Mouse (Mus musculus): ENCODE data around the gene Rnf144b. TPM values are rescaled to one million over a fixed set of nuclear protein-coding genes. Genes with fewer than 3 reads are reported as not detected.

Gene Rnf144b
- polyA plus RNA-seq, 1 experiment from 2014 or later: 1.6 TPM

DNA sequence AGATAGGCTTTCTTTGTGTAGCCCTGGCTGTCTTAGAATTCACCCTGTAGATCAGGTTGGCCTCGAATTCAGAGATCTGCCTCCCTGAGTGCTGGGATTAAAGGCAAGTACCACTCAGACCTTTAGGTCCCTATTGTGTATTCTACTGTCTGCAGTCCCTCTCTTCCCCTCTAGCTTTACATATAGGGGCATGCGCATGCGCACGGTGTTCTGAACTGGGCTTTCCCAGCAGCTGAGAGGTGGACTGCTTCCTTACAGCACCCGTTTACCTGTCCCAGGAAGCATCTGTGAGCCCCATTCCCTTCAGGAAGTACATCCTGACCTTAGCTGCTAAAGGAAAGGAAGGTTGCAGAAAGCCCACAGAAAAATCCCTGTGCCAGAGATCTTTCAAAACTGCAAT, 70.3 kb downstream of the Rnf144b start:
- peaks cover 9% of the 10 kb centered on the region; the same call in 1 of the 2 replicates for H3K4me1 ChIP-seq (replicated peaks; ENCODE audit: insufficient read depth, low read length)
- H3K27me3 ChIP-seq (ENCODE audit: insufficient read depth, low read length): 0 out of 2 replicates have a peak, but pooled peaks cover 3% of the 10 kb centered on the region
- H3K9me3 ChIP-seq (replicated peaks; ENCODE audit: low read length): no peaks in the 10 kb centered on the region
- no peak overlapping the region for H3K27ac ChIP-seq
- no peaks in the 10 kb centered on the region for H3K36me3 ChIP-seq (ENCODE audit: insufficient read depth, low read length)
- H3K9ac ChIP-seq (ENCODE audit: low read depth, low read length): no peak overlapping the region
- no peak overlapping the region for H3K4me3 ChIP-seq (replicated peaks; ENCODE audit: low read depth, low read length)
- no peak for TF ChIP-seq CTCF (IDR thresholded peaks at IDR 0.05; ENCODE audit: low read depth)
- DNase-seq (ENCODE audit: low spot score) (no peak), ATAC-seq (replicated peaks; ENCODE audit: low FRiP score, low read depth) (no peak)
- 72% methylated on average over 5 of the region's 5 CpGs for WGBS
- no peak overlapping the region for H3K4me2 ChIP-seq (ENCODE audit: low read length)

DNA sequence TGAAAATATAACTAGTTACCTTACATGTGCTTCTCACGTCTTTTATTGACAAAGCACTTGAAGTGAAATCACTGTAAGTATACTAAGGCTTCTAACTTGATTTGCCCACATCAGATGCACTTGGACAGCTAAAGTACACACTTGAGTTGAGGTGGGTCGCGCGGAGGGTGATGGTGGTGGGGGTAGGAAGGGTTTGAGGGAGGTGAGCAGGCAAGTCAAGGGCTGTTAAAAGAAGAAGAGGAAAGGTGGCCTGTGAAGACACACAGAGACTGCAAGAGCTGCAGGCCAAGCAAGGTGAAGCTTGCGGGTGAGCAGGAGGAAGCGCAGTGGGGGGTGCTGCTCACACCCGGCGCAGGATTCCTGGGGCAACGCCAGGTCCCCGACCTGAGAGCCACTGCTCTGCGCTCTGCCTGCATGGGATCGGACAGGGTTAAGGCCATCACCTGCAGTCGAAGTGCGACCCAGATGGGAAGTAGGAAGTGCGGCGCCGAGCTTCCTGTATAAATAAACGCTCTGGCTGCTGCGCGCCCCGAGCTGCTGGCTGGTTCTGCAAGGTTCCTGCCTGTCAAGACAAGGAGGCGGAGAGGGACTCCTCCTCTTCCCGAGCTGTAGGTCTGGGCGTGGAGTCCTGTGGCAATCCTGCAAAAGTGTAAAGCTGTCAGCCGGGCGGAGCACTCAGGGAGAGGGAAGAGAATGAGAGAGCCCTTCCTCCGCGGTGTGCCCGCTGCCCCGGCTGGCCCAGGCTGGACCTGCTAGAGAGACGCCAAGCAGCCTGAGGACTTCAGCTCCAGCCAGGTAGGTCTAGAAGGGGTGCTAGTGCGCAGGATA, 71.1 kb downstream of the Rnf144b start:
- H3K27ac ChIP-seq: no peak overlapping the region

DNA sequence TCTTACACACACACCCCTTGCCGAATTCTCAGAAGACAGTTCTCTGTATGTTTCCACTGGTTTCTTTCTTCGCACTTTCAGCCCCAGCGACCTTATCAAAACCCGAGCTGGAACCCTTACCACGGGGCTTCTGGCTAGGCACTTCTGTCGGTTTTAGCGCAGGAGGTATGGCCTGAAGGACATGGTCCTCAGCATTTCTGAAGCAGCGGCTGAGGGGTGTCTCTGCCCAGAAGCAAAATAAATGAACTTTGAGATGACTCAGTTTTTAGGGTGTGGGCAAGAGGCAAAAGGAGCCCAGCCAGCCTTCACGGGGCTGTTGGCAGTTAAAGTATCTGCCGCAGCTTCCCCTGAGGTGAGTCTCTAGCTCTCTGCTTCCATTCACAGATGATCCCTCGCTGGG, 72.2 kb downstream of the Rnf144b start:
- Histone ChIP-seq H3K9ac (ENCODE audit: low read depth, low read length) (0 out of 2 replicates have a peak overlapping the region, but pooled peaks have one; percentile 23), H3K4me1 (replicated peaks; ENCODE audit: insufficient read depth, low read length) (peaks cover 9% of the 10 kb centered on the region; the same call in 1 of the 2 replicates), H3K27me3 (ENCODE audit: insufficient read depth, low read length) (0 out of 2 replicates have a peak, but pooled peaks cover 3% of the 10 kb centered on the region), H3K27ac (no peak overlapping the region), H3K36me3 (ENCODE audit: insufficient read depth, low read length) (no peaks in the 10 kb centered on the region), H3K9me3 (replicated peaks; ENCODE audit: low read length) (no peaks in the 10 kb centered on the region), H3K4me3 (replicated peaks; ENCODE audit: low read depth, low read length) (peak overlapping the region; percentile 33), H3K4me2 (ENCODE audit: low read length) (peak overlapping the region; percentile 87)
- no peak for TF ChIP-seq CTCF (IDR thresholded peaks at IDR 0.05; ENCODE audit: low read depth)
- 14% methylated on average over 11 of the region's 11 CpGs for whole genome bisulfite sequencing
- ATAC-seq (replicated peaks; ENCODE audit: low FRiP score, low read depth) (no peak), DNase-seq (ENCODE audit: low spot score) (no peak)

More for the DNA sequence above, 71.1 kb downstream of the Rnf144b start:
- no peak for TF ChIP-seq CTCF (IDR thresholded peaks at IDR 0.05; ENCODE audit: low read depth)
- 6% methylated on average over 32 of the region's 32 CpGs for WGBS
- peaks cover 9% of the 10 kb centered on the region; the same call in 1 of the 2 replicates for H3K4me1 ChIP-seq (replicated peaks; ENCODE audit: insufficient read depth, low read length)
- peak; percentile 71 for DNase-seq (ENCODE audit: low spot score)
- peak overlapping the region; percentile 33 for H3K4me3 ChIP-seq (replicated peaks; ENCODE audit: low read depth, low read length)
- H3K9me3 ChIP-seq (replicated peaks; ENCODE audit: low read length): no peaks in the 10 kb centered on the region
- H3K36me3 ChIP-seq (ENCODE audit: insufficient read depth, low read length): no peaks in the 10 kb centered on the region
- 0 out of 2 replicates have a peak, but pooled peaks cover 3% of the 10 kb centered on the region for H3K27me3 ChIP-seq (ENCODE audit: insufficient read depth, low read length)
- 0 out of 2 replicates have a peak overlapping the region, but pooled peaks have one; percentile 29 for H3K9ac ChIP-seq (ENCODE audit: low read depth, low read length)
- H3K4me2 ChIP-seq (ENCODE audit: low read length): peak overlapping the region; percentile 87
- peak; percentile 54 for ATAC-seq (replicated peaks; ENCODE audit: low FRiP score, low read depth)

DNA sequence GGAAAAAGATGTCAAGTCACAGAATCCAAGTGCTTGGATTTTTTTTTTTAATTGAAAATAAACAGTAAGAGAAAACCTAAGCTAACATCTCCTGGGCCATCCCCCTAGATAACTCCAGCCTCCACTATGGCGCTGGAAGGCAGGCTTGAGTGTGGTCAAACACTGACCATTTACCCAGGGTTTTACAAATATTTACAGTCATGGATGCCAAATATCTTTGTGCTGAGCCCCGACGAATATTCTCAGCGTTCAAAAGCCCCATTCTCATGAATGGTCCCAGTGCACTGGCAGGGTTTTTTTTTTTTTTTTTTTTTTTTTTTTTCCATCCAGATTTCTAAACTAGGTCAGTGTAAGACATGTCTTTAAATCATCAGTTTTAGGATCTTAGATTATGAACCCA, 73.0 kb downstream of the Rnf144b start:
- TF ChIP-seq CTCF (IDR thresholded peaks at IDR 0.05; ENCODE audit: low read depth): no peak
- Histone ChIP-seq H3K27ac (no peak overlapping the region), H3K4me3 (replicated peaks; ENCODE audit: low read depth, low read length) (no peak overlapping the region; the same call in 1 of the 2 replicates), H3K36me3 (ENCODE audit: insufficient read depth, low read length) (no peaks in the 10 kb centered on the region), H3K27me3 (ENCODE audit: insufficient read depth, low read length) (0 out of 2 replicates have a peak, but pooled peaks cover 3% of the 10 kb centered on the region), H3K9me3 (replicated peaks; ENCODE audit: low read length) (no peaks in the 10 kb centered on the region), H3K4me2 (ENCODE audit: low read length) (peak overlapping the region; percentile 87; the same call in 1 of the 2 replicates), H3K4me1 (replicated peaks; ENCODE audit: insufficient read depth, low read length) (peaks cover 9% of the 10 kb centered on the region; the same call in 1 of the 2 replicates), H3K9ac (ENCODE audit: low read depth, low read length) (no peak overlapping the region)
- ATAC-seq (replicated peaks; ENCODE audit: low FRiP score, low read depth): no peak
- DNase-seq (ENCODE audit: low spot score): no peak
- WGBS: 72% methylated on average over 4 of the region's 4 CpGs

GRCm38 (mm10) chr13:47200011-47200670, 77.7 kb downstream of the Rnf144b start:
- ATAC-seq (replicated peaks; ENCODE audit: low FRiP score, low read depth) (no peak), DNase-seq (ENCODE audit: low spot score) (no peak)
- Histone ChIP-seq H3K4me1 (replicated peaks; ENCODE audit: insufficient read depth, low read length) (no peaks in the 10 kb centered on the region), H3K4me2 (ENCODE audit: low read length) (no peak overlapping the region), H3K9ac (ENCODE audit: low read depth, low read length) (no peak overlapping the region), H3K36me3 (ENCODE audit: insufficient read depth, low read length) (no peaks in the 10 kb centered on the region), H3K27ac (no peak overlapping the region), H3K9me3 (replicated peaks; ENCODE audit: low read length) (no peaks in the 10 kb centered on the region), H3K4me3 (replicated peaks; ENCODE audit: low read depth, low read length) (no peak overlapping the region), H3K27me3 (ENCODE audit: insufficient read depth, low read length) (0 out of 2 replicates have a peak, but pooled peaks cover 3% of the 10 kb centered on the region)
- no peak for TF ChIP-seq CTCF (IDR thresholded peaks at IDR 0.05; ENCODE audit: low read depth)
- WGBS: 61% methylated on average over 12 of the region's 12 CpGs

GRCm38 (mm10) chr13:47201962-47202624, 79.6 kb downstream of the Rnf144b start:
- no peak for TF ChIP-seq CTCF (IDR thresholded peaks at IDR 0.05; ENCODE audit: low read depth)
- no peak overlapping the region for H3K4me3 ChIP-seq (replicated peaks; ENCODE audit: low read depth, low read length)
- H3K4me2 ChIP-seq (ENCODE audit: low read length): no peak overlapping the region
- H3K9me3 ChIP-seq (replicated peaks; ENCODE audit: low read length): no peaks in the 10 kb centered on the region
- H3K27ac ChIP-seq: no peak overlapping the region
- ATAC-seq (replicated peaks; ENCODE audit: low FRiP score, low read depth): no peak
- H3K4me1 ChIP-seq (replicated peaks; ENCODE audit: insufficient read depth, low read length): no peaks in the 10 kb centered on the region
- WGBS: 32% methylated on average over 13 of the region's 13 CpGs
- H3K36me3 ChIP-seq (ENCODE audit: insufficient read depth, low read length): no peaks in the 10 kb centered on the region
- no peaks in the 10 kb centered on the region for H3K27me3 ChIP-seq (ENCODE audit: insufficient read depth, low read length)
- H3K9ac ChIP-seq (ENCODE audit: low read depth, low read length): no peak overlapping the region
- no peak for DNase-seq (ENCODE audit: low spot score)
